Mouse (Mus musculus) intestine, embryonic 14.5 days (tissue): ENCODE results near the gene Xlr5b. TPM values are rescaled to one million over a fixed set of nuclear protein-coding genes. Genes with fewer than 3 reads are reported as not detected.

Source experiments
- polyA plus RNA-seq: library from polyadenylated mRNA; unstranded; fragments of >200 nt; fragmentation: Nextera tagmentation; extraction: Ambion mirVana; gene quantifications from 2 replicates; pipeline ENCODE4 v1.2.1, GENCODE M21; 2014

The Xlr5b gene
- polyA plus RNA-seq, 1 experiment from 2014 or later, result 0.22 TPM

Other genes with a start within 250 kb of the Xlr5b start
- gene Cetn2, start 230.4 kb upstream of the Xlr5b start, polyA plus RNA-seq, result 69.0 and 75.6 TPM in 2 replicates
- 36.8 and 40.5 TPM in 2 replicates for gene Nsdhl, start 230.2 kb upstream of the Xlr5b start, polyA plus RNA-seq
- 8.9 and 12.1 TPM in 2 replicates for gene Zfp185, start 161.5 kb upstream of the Xlr5b start, polyA plus RNA-seq
- gene Pnma5, start 111.7 kb upstream of the Xlr5b start, polyA plus RNA-seq, result 0.09 and 0.26 TPM in 2 replicates
- gene Pnma3, start 84.0 kb upstream of the Xlr5b start, polyA plus RNA-seq, result 0.19 and 0.20 TPM in 2 replicates
- 0.70 and 1.1 TPM in 2 replicates for gene Xlr4a, start 66.3 kb upstream of the Xlr5b start, polyA plus RNA-seq
- 1.4 and 7.2 TPM in 2 replicates for gene Xlr3a, start 51.7 kb upstream of the Xlr5b start, polyA plus RNA-seq
- gene Gm14685, start 31.7 kb upstream of the Xlr5b start, polyA plus RNA-seq, result 0.23 TPM in 1 of 2 replicates, not detected in the other
- not detected in 2 replicates for gene DXBay18, start 654 bp downstream of the Xlr5b start, polyA plus RNA-seq
- not detected in 2 replicates for gene Spin2d, start 28.2 kb downstream of the Xlr5b start, polyA plus RNA-seq
- gene Xlr3b, start 43.4 kb downstream of the Xlr5b start, polyA plus RNA-seq, result 4.7 and 12.4 TPM in 2 replicates
- 0.50 and 1.2 TPM in 2 replicates for gene Xlr4b, start 65.5 kb downstream of the Xlr5b start, polyA plus RNA-seq
- 11.3 and 11.9 TPM in 2 replicates for gene F8a, start 79.5 kb downstream of the Xlr5b start, polyA plus RNA-seq
- gene Xlr4c, start 94.3 kb downstream of the Xlr5b start, polyA plus RNA-seq, result 0.55 and 2.1 TPM in 2 replicates
- not detected in 2 replicates for gene Xlr3c, start 116.6 kb downstream of the Xlr5b start, polyA plus RNA-seq
- 0.26 TPM in 1 of 2 replicates, not detected in the other for gene Xlr5a, start 144.2 kb downstream of the Xlr5b start, polyA plus RNA-seq
- gene Xlr5c, start 144.2 kb downstream of the Xlr5b start, polyA plus RNA-seq, result not detected in 2 replicates
- gene Gm45015, start 188.0 kb downstream of the Xlr5b start, polyA plus RNA-seq, result not detected in 2 replicates
- 14.9 and 16.3 TPM in 2 replicates for gene Zfp275, start 193.8 kb downstream of the Xlr5b start, polyA plus RNA-seq
- not detected in 2 replicates for gene Gm18336, start 249.9 kb downstream of the Xlr5b start, polyA plus RNA-seq